Mouse (Mus musculus) right cerebral cortex, postnatal 36 days (tissue): ENCODE results near the gene Rbm24.
A peak's percentile ranks its signal among the peaks of the same experiment; 100 is the strongest.

ENCODE experiments used
- DNase-seq, 2 experiments: peaks; one replicate each; pipeline ENCODE4 v3.0.0; 2022; ENCODE audit warnings: low spot score in 2 of 2, mixed read lengths in 1 of 2

Gene Rbm24

DNA sequence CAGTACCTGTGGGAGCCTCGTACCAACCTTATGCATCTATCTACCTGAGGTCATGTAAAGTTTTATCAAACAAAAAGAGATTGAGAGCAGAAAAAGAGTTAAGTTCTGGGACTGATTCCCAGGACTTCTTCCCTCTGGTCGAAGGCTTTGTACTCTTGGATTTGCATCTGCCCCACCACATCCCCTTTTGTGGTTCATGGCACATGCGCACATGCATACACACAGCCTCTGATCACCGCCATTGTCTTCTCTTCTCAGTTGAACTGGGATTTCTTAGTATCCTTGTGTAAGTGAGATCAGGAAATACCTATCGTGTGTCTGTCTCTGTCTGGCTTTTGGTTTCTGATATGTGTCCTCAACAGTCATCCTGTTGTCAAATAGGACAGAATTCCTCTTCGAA, 20.7 kb downstream of the Rbm24 start:
- DNase-seq = no peak

DNA sequence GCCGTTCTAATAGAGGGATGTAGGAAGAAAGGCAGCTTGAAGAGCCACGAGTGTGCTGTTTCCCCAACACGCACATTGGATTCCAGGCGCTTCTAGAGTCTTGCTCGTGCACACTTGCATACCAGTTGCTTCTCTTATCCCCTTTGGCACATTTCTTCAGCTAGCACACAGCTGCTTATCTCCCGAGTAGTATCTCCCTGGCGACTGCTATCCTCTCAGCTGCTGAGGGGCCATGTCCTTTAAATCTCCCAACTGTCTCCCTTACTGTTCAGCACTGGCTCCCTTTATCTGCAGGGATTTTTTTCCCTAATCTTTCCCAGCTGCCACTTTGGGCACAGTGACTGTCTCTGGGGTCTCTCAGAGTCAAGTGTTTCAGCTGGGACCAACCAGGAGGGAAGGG, 25.8 kb downstream of the Rbm24 start:
- no peak for DNase-seq

DNA sequence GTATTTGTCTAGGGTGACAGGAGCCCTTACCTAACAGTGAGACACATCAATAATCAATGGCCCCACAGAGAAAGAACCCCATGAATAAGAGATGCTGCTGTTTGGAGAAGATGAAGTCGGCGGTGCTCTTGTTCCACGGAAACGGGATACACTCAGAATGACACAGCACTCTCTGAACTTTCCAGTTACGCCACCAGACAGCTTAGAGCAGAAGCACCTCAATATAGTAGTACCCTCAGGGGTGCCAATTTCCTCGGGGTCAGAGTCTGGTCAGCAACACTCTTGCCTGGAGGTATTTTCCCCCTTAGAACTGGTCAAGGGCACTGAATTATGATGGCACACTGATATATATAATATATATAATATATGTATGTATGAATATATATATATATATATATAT, 27.8 kb downstream of the Rbm24 start:
- no peak for DNase-seq

DNA sequence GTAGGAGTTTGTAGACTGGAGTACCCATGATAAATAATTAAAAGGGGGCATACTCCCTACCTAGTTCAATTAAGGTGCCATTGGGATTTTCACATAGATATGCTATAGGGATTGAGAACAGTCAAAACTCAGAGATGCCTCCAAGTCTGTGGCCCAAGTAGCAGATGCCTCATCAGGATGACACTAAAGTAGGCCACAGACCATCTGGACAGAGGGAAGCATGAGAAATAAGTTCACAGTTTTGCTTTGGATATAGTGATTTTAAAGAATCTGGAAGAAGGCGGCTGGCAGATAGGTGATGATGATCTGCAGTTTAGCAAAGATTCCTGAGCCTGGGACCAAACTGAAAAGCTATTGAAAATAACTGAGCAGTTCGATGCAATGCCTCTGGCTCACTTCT, 30.0 kb downstream of the Rbm24 start:
- no peak for DNase-seq

DNA sequence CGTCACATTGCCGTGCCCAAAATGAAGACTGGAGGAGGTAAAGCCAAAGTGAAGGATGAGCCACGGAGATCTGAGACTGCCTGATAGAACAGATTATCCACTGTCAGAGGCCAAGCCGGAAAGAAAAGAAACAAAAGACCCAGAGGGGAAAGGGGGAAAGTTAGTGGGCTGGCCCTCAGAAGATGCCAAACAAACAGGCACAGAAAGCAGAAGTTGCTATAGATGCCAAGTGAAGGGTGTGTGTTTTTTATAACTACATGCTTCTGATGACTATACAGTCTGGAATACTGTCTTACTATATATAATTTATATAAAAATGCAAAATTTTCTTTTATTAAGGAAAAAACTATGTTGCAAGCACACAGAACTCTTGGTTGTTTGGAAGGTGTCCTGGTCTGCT, 31.7 kb downstream of the Rbm24 start:
- DNase-seq = no peak

DNA sequence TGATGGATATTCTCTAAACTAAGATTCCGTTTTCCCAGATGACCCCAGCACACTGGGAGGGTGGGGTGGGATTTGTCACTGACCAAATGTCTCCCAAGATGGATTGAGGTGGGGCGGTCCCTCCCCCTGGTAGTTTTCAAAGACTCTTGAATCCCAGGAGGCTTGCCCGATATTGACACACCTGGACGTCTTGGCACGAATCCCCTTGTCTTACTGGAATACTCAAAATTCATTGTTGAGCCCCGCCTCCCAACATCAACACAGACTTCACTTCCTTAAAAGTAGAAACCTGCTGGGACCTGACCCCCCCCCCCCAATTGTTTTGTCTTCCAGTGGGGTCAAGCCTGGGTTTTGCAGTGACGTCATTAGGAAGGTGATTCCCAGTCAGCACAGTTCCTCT, 32.4 kb downstream of the Rbm24 start:
- no peak for DNase-seq

DNA sequence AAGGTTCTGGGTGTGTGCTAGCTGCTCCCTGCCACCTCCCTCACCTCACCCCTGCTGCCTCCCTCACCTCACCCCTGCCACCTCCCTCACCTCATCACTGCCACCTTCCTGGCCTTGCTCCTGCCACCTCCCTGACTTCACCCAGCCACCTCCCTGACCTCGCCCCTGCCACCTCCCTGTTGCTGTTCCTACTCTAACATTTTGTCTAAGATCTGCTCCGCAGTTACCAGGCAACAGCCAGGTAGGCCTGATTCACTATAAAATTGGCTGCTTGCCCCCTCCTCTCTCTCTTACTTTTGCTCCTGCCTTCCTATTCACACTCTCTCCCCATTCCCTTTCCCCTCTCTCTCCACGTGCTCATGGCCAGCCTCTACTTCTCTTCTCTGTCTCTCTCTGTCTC, 33.3 kb downstream of the Rbm24 start:
- DNase-seq = no peak

DNA sequence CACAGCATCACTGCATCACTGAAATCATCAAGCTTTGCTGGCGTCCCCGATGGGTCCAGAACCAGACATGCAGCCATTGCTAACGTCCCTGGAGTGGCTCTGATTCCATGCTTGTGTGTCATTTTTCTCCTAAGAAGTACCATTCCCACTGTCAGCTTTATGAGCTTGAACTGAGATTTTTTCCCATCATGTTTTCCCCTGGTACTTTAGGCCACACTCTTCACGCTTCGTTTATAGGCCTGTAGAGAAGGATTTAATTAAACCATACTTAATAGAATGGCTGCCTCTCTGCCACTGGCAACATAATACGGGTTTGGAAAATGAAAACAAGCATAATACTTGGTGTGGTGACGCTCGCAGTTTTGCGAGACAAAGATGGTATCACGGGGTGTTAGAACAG, 41.3 kb downstream of the Rbm24 start:
- no peak for DNase-seq

DNA sequence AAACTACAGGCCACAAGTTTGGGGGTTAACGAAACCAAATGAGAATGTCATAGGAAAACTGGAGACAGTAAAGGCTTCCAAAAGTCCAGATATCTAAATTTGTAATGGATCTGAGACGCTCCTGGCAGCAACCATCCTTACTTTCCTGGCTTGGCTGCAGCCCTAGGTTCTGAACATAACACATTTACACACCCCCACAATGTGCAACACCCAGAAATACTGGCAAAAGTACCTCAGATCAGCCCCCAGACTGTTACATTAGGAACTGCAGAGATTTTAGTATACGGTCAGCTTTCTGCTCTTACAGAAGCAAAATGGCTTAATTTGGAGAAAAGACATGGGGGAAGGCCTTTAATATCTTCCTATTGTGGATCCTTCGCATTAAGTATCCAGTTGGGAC, 44.0 kb downstream of the Rbm24 start:
- DNase-seq = peak; percentile 5 to 59

DNA sequence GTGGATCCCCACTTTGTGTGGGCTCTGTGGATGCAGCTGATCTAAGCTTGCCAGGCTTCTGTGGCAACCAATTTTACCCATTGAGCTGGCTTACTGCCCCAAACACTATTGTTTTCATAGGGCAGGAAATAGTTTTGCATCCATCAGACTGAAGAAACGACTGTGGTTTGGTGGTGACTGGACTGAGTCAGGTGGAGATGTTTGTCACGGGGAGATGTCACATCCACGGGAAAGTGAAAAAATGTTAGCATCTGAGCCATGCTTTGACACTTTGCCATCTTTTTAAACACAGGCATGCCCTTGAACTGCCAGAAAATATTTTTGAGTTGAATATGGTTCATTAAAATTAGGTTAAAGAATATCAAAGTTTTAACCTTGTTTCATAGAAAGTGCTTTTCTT, 45.5 kb downstream of the Rbm24 start:
- no peak for DNase-seq

DNA sequence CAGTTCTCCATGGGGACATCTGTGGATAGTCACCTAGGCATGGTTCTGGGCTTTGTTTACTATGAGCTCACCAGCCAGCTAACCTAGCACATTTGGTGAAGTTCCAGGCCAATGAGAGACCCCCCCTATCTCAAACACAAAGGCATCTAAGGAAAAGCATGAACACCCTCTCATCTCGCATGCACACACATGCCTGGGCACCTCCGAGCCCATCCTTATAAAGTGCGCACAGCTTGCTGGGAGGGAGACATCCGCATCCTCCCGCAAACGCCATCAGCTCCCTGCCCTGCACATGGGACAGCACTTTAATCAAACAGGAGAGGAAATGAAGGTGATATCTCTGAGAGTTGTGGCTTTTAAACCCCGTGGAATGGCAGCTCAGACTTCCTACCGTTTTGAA, 50.0 kb downstream of the Rbm24 start:
- DNase-seq = no peak

DNA sequence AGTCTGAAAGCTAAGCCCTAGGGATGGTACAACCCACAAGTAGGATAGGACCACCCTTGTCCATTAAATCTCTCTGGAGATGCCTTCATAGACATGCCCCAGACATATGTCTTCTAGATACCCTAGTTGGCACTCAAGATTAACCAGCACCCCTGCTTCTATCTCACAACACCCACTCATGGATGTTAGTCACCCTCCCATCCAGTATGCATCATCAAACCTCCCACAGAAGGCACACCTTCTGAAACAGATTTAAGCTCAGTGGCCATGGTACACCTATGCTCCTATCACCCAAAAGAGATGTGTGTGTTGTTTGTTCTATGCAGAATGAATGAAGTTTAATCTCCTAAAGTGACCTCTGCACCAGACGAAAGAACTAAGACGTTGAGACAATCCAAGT, 51.3 kb downstream of the Rbm24 start:
- DNase-seq = no peak
